Mouse (Mus musculus) kidney, embryonic 14.5 days (tissue): Measurements from ENCODE around the gene Ttc41. TPM values are rescaled to one million over a fixed set of nuclear protein-coding genes. Genes with fewer than 3 reads are reported as not detected.
A peak's percentile ranks its signal among the peaks of the same experiment; 100 is the strongest.

Experiments used
- ATAC-seq: fragments of 200-750 bp; cut with Nextera tagmentation; 2 replicates; pipeline ENCODE4 v1.8.0; 2017; ENCODE audit warnings: moderate number of reproducible peaks, mild to moderate bottlenecking, moderate TSS enrichment, moderate library complexity; ENCODE audit not compliant: low FRiP score, low TSS enrichment
- H3K27ac ChIP-seq: fragments of 300-500 bp; sonication (generic); 2 replicates; pipeline ENCODE4 v1.5.1; 2014; ENCODE audit warnings: low read depth, mild to moderate bottlenecking, low read length, moderate library complexity, mixed read lengths
- H3K27me3 ChIP-seq: fragments of 300-500 bp; sonication (generic); 2 replicates; pipeline ENCODE4 v1.6.1; 2014; ENCODE audit warnings: mild to moderate bottlenecking, low read length; ENCODE audit not compliant: control insufficient read depth, insufficient read depth
- H3K36me3 ChIP-seq: fragments of 300-500 bp; sonication (generic); 2 replicates; pipeline ENCODE4 v1.6.1; 2014; ENCODE audit warnings: low read length, mixed read lengths; ENCODE audit not compliant: control insufficient read depth, insufficient read depth
- H3K4me1 ChIP-seq: fragments of 300-500 bp; sonication (generic); 2 replicates; pipeline ENCODE4 v1.6.1; 2014; ENCODE audit warnings: low read length, mixed read lengths; ENCODE audit not compliant: control insufficient read depth, insufficient read depth
- H3K4me2 ChIP-seq: fragments of 300-500 bp; sonication (generic); replicated peaks from 2 replicates; pipeline ENCODE4 v1.6.1; 2014; ENCODE audit warnings: low read depth, mild to moderate bottlenecking, low read length
- H3K4me3 ChIP-seq: fragments of 300-500 bp; sonication (generic); 2 replicates; pipeline ENCODE4 v1.5.1; 2014; ENCODE audit warnings: mild to moderate bottlenecking, low read length
- H3K9ac ChIP-seq: fragments of 300-500 bp; sonication (generic); 2 replicates; pipeline ENCODE4 v1.6.1; 2014; ENCODE audit warnings: low read depth, mild to moderate bottlenecking, low read length, moderate library complexity
- H3K9me3 ChIP-seq: fragments of 300-500 bp; sonication (generic); 2 replicates; pipeline ENCODE4 v1.6.1; 2016; ENCODE audit warnings: low read length; ENCODE audit not compliant: control insufficient read depth
- WGBS: fragments of 180-500 bp; shearing (Covaris S2); extraction: QIAGEN DNeasy Blood & Tissue Kit; methylation state at CpG from one replicate; pipeline ENCODE4 v1.1.7; 2014; 5-methylcytosine and 5-hydroxymethylcytosine counted together
- polyA plus RNA-seq: library from polyadenylated mRNA; unstranded; fragments of >200 nt; fragmentation: Nextera tagmentation; extraction: Ambion mirVana; gene quantifications from 2 replicates; pipeline ENCODE4 v1.2.1, GENCODE M21; 2014

Gene Ttc41
- polyA plus RNA-seq, 1 experiment from 2014 or later, result 1.2 TPM

DNA sequence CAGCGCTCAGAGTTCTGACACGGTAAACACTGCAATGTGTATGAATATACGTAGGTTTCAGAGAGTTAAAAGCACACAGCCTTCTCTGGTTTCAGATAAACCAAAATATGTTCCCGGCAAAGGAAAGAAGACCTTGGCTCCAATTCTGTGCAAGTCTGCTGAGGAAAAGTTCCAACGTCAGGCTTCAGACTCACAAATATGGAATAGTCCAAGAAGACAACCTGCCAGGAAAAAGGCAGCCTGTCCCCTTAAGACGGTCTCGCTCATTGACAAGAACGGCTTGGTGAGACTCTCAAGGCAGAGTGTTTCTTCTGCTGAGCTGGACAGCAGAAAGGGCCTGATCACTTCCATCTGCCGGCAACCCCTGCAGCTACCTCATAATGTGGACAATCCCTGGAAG is 70.7 kb downstream of the Ttc41 start:
- peaks cover 4% of the 10 kb centered on the region for H3K4me1 ChIP-seq
- WGBS, result 74% methylated on average over 9 of the region's 9 CpGs
- H3K4me3 ChIP-seq, result no peak overlapping the region
- H3K9me3 ChIP-seq, result no peaks in the 10 kb centered on the region
- no peak overlapping the region for H3K27ac ChIP-seq
- no peak for ATAC-seq
- no peaks in the 10 kb centered on the region for H3K27me3 ChIP-seq
- H3K4me2 ChIP-seq, result no peak overlapping the region
- no peaks in the 10 kb centered on the region for H3K36me3 ChIP-seq
- no peak overlapping the region for H3K9ac ChIP-seq

DNA sequence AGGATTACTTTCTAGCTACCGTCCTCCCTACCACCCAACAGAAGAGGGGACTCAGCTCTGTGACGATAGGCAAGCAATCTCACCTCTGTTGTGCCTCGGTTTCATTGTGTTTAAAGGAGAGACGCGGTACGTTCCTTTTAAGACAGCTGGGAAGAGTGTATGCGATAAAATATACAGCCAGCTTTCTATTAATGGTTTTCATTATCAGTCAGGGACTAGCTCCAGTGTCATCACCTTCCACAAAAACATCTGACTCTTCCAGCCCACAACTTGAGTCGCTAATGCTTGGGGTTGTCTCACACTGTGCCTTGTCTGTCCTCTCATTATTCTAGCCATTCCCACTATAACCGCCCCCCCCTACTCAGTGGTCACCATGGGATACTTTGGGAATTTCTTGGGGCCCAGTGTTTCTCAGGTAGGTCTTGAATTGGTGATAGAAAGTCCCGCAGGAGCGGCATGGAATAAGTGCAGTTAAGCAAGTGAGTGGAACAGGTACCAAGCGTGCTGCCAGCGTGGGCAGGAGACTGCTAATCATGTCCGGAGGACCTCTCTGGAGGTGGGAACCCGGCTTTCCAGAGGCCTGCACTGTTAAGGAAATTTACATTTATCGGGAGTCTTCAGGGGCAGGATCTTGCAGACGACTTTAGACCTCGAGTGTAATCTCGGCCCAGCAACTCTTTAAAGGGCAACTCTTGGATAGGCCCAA is 72.2 kb downstream of the Ttc41 start:
- ATAC-seq, result 0 out of 2 replicates have a peak, but pooled peaks have one; percentile 0
- peak overlapping the region; percentile 73 for H3K4me3 ChIP-seq
- H3K36me3 ChIP-seq, result no peaks in the 10 kb centered on the region
- WGBS, result 45% methylated on average over 19 of the region's 19 CpGs
- peak overlapping the region; percentile 50; the same call in 1 of the 2 replicates for H3K9ac ChIP-seq
- no peaks in the 10 kb centered on the region for H3K27me3 ChIP-seq
- H3K4me2 ChIP-seq, result peak overlapping the region; percentile 99
- H3K9me3 ChIP-seq, result no peaks in the 10 kb centered on the region
- H3K27ac ChIP-seq, result peak overlapping the region; percentile 62; the same call in 1 of the 2 replicates
- peaks cover 7% of the 10 kb centered on the region for H3K4me1 ChIP-seq

- H3K4me3 ChIP-seq, result peak within 1 kb of the TSS; percentile 73
- peak; percentile 96 for ATAC-seq
- WGBS, result under 1% methylated on average over 42 of the region's 44 CpGs
- peak within 1 kb of the TSS; percentile 76 for H3K9ac ChIP-seq
- H3K9me3 ChIP-seq, result no peaks in the 10 kb centered on the region
- peaks cover 7% of the 10 kb centered on the region for H3K4me1 ChIP-seq
- H3K36me3 ChIP-seq, result no peaks in the 10 kb centered on the region
- H3K4me2 ChIP-seq, result peak within 1 kb of the TSS; percentile 99
- H3K27ac ChIP-seq, result peak within 1 kb of the TSS; percentile 62; the same call in 1 of the 2 replicates
- H3K27me3 ChIP-seq, result no peaks in the 10 kb centered on the region
Measured at GRCm38 (mm10) chr10:86778398-86779116, 72.9 kb downstream of the Ttc41 start, which contains the start of gene Nt5dc3. Nt5dc3 (plus strand) TSS chr10:86779005.

- H3K9ac ChIP-seq, result peak overlapping the region; percentile 76
- H3K27ac ChIP-seq, result no peak overlapping the region
- H3K9me3 ChIP-seq, result no peaks in the 10 kb centered on the region
- ATAC-seq, result peak; percentile 41
- no peaks in the 10 kb centered on the region for H3K27me3 ChIP-seq
- under 1% methylated on average over 57 of the region's 58 CpGs for WGBS
- H3K4me3 ChIP-seq, result peak overlapping the region; percentile 73
- H3K36me3 ChIP-seq, result no peaks in the 10 kb centered on the region
- H3K4me2 ChIP-seq, result peak overlapping the region; percentile 99
- H3K4me1 ChIP-seq, result peaks cover 7% of the 10 kb centered on the region
Measured at GRCm38 (mm10) chr10:86779117-86779755, 73.6 kb downstream of the Ttc41 start.

GRCm38 (mm10) chr10:86779816-86780500 is 74.3 kb downstream of the Ttc41 start:
- 18% methylated on average over 12 of the region's 12 CpGs for WGBS
- peaks cover 7% of the 10 kb centered on the region for H3K4me1 ChIP-seq
- H3K9me3 ChIP-seq, result no peaks in the 10 kb centered on the region
- H3K4me3 ChIP-seq, result peak overlapping the region; percentile 73
- H3K27me3 ChIP-seq, result no peaks in the 10 kb centered on the region
- no peaks in the 10 kb centered on the region for H3K36me3 ChIP-seq
- ATAC-seq, result no peak
- H3K27ac ChIP-seq, result no peak overlapping the region
- H3K9ac ChIP-seq, result peak overlapping the region; percentile 76
- peak overlapping the region; percentile 99 for H3K4me2 ChIP-seq

GRCm38 (mm10) chr10:86781641-86782040 is 76.0 kb downstream of the Ttc41 start:
- no peak overlapping the region for H3K27ac ChIP-seq
- no peak for ATAC-seq
- WGBS, result 49% methylated on average over 5 of the region's 5 CpGs
- no peaks in the 10 kb centered on the region for H3K36me3 ChIP-seq
- no peaks in the 10 kb centered on the region for H3K9me3 ChIP-seq
- H3K9ac ChIP-seq, result no peak overlapping the region
- no peak overlapping the region for H3K4me2 ChIP-seq
- no peak overlapping the region for H3K4me3 ChIP-seq
- peaks cover 7% of the 10 kb centered on the region for H3K4me1 ChIP-seq
- no peaks in the 10 kb centered on the region for H3K27me3 ChIP-seq

DNA sequence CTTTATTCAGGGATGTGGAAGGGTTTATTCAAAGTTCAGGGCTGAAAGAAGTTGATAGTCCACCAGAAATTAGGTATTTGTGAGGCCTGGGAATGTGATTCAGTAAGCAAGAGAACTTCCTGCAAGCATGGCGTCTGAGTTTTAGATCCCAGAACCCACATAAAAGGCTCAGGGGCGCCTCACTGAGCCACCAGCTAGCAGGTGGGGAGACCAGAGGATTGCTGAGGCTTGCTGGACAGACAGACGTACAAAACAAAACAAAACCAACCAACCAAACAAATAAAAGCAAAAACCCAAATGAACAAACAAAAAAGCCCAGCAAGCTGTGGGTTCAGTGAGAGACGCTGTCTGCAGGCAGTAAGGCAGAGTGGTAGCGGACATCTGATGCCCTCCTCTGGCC is 77.0 kb downstream of the Ttc41 start:
- H3K9me3 ChIP-seq, result no peaks in the 10 kb centered on the region
- no peak overlapping the region for H3K4me2 ChIP-seq
- H3K36me3 ChIP-seq, result no peaks in the 10 kb centered on the region
- H3K9ac ChIP-seq, result no peak overlapping the region
- no peak overlapping the region for H3K4me3 ChIP-seq
- 74% methylated on average over 5 of the region's 5 CpGs for WGBS
- H3K4me1 ChIP-seq, result peaks cover 7% of the 10 kb centered on the region
- H3K27me3 ChIP-seq, result no peaks in the 10 kb centered on the region
- no peak for ATAC-seq
- H3K27ac ChIP-seq, result no peak overlapping the region

DNA sequence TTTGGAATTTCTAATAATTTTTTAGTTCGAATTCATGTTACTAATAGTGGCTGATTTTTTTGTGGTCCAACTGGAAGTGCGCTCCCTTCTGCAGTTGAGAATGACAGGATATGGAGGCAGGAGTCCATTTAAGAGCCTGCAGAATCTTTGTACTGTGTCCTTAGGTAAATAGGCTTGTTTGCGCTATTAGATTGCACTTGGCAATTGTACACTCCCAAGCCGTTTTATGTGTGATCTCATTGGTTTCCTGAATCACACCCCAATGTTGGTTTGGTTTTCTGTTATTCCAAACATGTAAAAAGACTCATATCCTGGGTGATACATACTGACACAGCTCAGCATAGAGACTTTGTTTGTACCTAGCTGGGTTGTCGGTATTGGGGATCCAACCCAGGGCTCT is 78.0 kb downstream of the Ttc41 start:
- 81% methylated on average over 5 of the region's 5 CpGs for WGBS
- Histone ChIP-seq H3K27ac (no peak overlapping the region), H3K4me1 (peaks cover 4% of the 10 kb centered on the region; the same call in 1 of the 2 replicates), H3K9me3 (no peaks in the 10 kb centered on the region), H3K4me2 (no peak overlapping the region), H3K9ac (no peak overlapping the region), H3K4me3 (no peak overlapping the region), H3K27me3 (no peaks in the 10 kb centered on the region), H3K36me3 (no peaks in the 10 kb centered on the region)
- ATAC-seq, result no peak
